Mouse (Mus musculus) left cerebral cortex, adult 8-10 months (tissue): ENCODE results near the gene Sh3d21. TPM values are rescaled to one million over a fixed set of nuclear protein-coding genes. Genes with fewer than 3 reads are reported as not detected.
A peak's percentile ranks its signal among the peaks of the same experiment; 100 is the strongest.

Experiments used
- DNase-seq, 2 experiments: peaks; one replicate each; pipeline ENCODE4 v3.0.0; 2022; ENCODE audit warnings: low spot score in 2 of 2
- total RNA-seq, 4 experiments: library from RNA; stranded (reverse); gene quantifications; 2 replicates each; pipeline ENCODE4 v1.2.4; 2022

Gene Sh3d21
- total RNA-seq, 4 experiments from 2014 or later: 0.63 to 1.4 (median 0.85) TPM

DNA sequence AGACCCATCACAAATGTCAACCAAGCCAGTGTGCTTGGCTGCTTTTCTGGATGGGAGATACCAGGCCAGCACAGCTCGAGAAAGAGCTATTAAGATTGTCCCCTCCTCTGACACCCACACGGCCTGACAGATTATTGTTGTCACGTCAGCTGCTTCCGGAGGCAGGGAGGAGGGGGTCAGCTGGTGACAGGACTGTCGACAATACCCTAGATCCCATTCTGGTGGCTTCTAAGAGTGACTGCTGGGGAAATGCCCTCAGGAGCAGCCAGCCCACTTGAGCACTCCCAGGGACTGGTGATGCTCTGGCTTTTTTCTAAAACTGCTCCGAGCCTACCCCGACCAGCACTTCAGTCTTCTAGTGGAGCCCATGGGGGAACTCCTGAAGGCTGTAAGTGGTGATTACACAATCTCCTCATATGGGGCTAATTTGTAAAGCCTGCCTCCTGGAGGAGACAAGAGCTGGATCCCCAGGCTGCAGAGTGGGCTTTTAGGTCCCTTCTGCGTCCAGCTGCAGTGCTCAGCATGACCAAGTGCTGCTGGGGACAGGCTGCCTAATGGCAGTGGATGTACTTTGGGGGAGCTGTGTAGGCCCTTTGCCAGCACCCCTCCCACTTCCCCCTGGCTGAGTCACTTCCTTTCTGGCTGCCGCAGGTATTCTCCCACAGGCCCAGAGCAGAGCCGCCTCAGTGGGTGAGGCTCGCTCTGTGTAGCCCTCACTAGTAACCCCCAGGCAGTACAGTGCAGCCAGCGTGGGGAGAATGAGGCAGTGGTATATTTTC lies 52.7 kb downstream of the Sh3d21 start:
- DNase-seq: peak; percentile 62 to 84

DNA sequence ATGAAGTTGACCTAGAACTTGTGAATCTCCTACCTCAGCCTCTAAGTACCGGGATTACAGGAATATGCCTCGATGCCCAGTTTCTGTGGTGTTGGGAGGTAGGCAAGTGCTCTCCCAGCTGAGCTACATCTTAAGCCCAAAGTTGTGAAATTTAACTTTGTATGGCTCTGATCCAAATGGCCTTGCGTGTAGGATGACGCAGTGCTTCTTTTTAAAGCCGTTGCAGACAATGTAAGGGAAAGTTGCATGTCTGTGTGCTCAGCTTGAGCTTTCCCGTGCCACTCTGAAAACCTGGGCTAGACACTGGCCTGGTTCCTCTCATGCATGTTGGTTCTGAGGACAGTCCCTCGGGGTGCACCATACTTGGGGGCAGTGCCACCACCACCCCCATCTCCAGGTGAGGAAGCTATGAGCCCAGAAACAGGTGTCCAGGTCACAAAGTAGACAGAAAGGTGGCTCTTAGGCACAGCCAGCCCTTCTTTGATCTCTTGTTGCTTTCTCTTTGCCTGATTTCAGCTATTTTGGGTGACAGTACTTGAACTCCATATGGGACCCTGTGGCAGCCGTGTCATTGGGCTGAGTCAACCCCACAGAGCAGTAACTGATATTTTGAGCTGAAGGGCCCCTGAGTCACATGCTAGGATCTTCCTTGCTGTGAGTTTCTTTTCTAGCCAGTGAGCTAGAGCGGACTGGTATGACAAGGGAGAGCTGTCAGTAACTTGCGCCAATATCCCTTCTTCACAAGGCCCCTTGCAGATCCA lies 53.5 kb downstream of the Sh3d21 start:
- no peak for DNase-seq

DNA sequence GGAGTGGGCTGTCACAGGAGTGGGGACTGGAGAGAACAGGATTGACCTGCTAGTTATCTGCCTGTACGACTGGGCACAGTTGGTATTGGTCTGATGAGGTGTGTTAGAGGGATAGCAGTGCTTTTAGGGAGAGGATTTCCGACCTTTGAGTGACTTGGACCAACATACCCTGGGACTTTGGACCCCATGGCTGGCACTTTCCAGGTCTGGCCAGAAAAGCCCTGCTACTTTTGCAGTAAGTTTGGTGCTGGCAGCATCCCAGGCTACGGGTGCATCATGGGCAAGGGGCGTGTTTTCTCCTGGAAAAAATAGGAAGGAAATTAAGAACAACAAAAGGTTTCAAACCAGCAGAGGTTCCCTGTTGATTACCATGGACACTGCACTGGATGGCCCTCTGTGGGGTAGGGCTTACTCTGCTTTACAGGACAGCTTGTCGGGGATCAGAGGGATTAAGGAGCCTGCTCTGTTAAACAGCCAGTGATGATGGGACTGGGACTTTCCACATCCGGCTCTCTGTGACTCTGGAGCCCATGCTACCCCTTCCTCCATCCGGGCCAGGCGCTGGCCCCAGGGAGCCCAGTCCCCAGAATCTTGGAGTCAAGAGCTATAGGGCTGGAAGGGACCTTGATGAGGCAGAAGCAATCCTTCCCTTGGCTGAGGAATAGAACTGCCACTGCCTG lies 55.1 kb downstream of the Sh3d21 start:
- DNase-seq: no peak

DNA sequence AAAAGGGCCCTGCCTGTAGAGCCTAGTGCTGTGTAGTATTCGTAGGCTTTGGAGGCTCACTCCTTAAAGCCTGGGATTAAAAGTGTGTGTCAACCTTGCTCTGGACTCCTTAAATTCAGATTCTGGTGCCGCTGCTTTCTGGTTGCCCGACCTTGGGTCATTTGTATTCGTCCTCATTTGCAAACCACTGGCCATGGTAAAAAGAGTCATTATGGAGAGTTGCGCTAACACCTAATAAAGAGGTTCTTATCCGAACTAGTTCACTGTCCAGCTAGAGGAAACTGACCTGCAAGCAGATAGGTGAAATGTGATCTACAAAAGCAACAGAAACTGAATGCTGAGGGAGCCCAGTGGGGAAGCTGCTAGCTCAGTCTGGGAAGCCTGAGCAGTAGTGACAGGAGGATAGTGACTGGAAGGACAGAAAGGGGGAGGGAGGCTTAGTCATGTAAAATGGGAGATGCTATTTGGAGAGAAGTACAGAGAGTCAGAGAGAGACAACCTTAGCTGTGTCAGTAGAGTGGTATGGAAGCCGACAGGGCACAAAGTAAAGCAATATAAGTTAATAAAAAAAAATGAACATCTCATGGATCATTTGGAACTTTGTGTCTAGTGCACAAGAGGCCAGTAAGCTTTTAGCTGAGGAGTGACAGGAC lies 58.0 kb downstream of the Sh3d21 start:
- DNase-seq: no peak

DNA sequence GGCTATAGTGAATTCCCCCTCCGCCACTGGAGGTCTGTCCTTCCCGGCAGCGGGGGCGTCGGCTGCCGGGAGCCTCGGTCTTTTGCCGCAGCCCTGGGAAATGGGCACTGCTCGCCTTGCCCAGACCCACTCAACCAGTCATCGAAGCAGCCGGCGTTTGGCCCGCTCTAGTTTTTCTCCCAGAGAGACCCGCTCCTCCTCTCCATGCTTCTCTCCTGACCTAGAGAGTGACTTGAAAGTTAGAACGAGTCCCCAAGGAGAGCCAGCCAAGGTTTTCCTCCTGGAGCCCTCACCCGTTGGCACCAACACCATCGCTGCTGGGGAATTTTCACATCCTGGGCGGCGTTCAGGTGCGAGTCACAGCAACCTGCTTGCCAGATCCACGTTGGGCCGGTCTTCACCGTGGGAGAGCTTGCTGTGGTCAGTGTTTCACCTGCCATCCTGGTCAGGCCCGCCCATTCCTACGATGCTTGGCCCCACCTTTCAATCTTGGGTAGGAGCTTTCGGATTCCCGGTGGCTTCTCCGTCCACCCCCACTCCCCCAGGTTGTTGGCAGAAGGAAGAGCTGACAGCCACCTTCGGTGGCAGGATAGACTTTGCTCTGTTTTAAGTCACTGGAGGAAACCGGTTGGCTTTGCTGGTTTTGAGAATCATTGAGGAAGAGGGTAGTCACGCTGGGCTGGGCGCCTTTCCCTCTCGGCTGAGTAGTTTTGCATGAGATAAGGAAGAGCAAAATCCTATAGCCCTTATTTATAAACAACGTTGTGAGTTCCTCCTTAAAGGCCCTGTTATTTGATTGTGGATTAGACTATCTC lies 58.8 kb downstream of the Sh3d21 start:
- DNase-seq: peak in 1 of 2 experiments; percentile 42

DNA sequence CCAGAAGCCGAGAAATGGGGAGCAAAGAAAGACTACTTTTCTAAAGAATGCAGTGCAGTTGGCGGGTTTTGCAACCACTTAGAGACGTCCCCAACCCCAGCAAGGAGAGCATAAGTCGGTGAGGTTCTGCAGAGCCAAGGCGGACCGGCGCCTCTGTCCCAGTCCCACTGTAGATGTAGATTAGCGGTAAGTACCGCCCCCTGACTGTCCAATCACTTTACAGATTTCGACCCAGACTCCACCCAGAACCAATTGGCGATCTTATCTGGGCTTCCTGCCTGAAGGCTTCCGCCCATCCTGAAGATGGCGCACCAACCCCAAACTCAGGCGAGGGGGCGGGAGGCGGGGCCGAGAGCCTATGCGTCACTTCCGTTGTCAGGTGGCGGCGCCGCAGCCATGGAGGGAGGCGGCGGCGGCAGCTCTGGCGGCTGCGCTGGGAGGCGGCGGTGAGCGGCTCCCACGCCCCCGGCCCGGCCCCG lies 59.7 kb downstream of the Sh3d21 start, which contains the start of gene Stk40:
Gene Stk40, plus strand, starts transcription at position 368 of the 479 bp plus-strand sequence.
- DNase-seq: peak; percentile 80 to 96

DNA sequence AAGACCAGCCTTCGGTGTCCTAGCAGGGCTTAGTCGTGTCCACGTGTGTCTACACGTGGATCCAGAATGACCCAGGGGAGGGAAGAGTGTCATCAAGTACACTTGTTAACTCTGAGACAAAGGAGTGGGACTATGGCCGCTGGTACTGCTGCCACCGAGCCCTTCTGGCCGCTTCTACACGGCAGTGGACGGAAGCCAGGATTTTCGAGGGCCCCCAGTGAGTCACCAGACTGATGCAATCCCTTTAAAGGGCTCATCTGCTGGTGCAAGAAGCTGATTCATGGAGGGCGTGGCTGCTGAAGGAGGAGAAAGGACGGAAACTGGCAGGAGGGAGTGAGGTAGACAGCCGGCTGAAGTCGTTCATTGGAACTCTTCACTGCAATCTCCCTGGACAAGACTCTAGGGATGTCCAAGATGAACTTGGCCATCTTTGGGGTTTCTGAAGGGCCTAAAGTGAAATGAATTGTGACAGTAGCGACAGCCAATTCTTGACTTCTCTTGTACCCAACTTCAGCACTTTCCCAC lies 60.2 kb downstream of the Sh3d21 start:
- peak; percentile 60 to 89 for DNase-seq

DNA sequence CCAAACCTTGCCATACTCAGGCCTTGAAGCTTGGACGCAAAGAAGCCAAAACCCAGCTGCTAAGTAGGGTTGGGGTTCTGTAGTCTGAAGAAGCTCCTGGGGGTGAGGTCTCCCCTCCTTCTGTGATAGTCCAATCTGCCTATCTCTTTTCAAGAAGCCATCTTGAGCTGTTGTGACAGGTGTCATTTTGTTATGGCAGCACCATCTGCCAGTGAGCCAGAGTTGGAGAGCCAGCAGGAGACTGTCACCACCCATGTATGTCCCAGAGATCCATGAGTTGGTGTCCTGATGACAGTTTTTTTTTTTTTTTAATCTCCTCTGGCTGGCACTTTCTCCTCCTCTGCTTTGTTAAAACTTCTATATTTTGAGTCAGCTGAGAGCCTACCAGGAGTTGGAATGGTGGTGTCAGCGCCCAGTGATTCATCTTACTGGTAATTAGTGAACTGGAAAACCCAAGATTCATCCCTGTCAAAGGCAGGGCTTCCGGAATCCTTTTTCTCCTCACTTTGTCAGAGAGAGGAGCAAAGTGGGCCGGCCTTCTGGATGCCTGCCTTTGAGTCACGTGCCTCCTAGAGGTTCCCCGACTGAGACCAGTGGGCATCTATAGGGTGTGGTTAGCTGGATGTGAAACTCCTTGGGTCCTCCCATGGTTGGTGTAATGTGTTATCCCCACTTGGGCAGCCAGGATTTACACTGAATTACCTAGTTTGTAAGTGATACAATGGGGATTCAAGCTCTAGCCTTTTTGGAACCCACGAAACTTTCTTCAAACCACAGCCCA lies 61.0 kb downstream of the Sh3d21 start:
- peak in 1 of 2 experiments; percentile 65 for DNase-seq

DNA sequence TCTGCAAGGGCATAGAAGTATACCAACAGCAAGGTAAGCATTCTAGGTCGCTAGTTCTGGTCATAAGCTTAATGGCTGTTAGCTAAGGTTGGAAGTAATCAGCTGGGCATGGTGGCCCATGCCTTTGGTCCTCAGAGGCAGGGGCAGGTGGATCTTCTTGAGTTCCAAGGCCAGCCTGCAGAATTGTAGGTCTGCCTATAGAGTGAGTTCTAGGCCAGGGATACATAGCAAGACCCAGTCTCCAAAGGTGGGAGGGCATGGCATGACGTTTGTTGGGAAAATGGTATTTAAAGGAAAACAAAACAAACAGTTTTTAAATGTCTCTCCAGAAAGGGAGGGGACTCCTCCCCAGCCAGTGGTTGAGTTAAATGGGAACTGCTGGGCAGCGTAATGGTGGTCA lies 62.5 kb downstream of the Sh3d21 start:
- no peak for DNase-seq

Other genes with a start within 250 kb of the Sh3d21 start
- gene Csf3r, start 138.9 kb downstream of the Sh3d21 start, total RNA-seq: 10 to 100 TPM in 2 of 4 experiments, 1 to 10 TPM in 2; 4.4 to 24.6 (median 11.5) TPM
- 10 to 100 TPM; 47.9 to 55.3 (median 51.5) TPM for gene Mrps15, start 116.6 kb downstream of the Sh3d21 start, total RNA-seq
- 10 to 100 TPM; 56.3 to 72.2 (median 62.4) TPM for gene Oscp1, start 104.9 kb downstream of the Sh3d21 start, total RNA-seq
- 10 to 100 TPM; 14.5 to 18.7 (median 15.5) TPM for gene Lsm10, start 66.9 kb downstream of the Sh3d21 start, total RNA-seq
- 10 to 100 TPM; 28.8 to 37.6 (median 33.8) TPM for gene Stk40, start 59.5 kb downstream of the Sh3d21 start, total RNA-seq
- gene Eva1b, start 15.7 kb downstream of the Sh3d21 start, total RNA-seq: 1 to 10 TPM; 2.4 to 5.6 (median 3.1) TPM
- 100 to 1,000 TPM; 127 to 151 (median 148) TPM for gene Thrap3, start 39.3 kb upstream of the Sh3d21 start, total RNA-seq
- 100 to 1,000 TPM; 224 to 273 (median 253) TPM for gene Map7d1, start 92.9 kb upstream of the Sh3d21 start, total RNA-seq
- gene Trappc3, start 98.8 kb upstream of the Sh3d21 start, total RNA-seq: 10 to 100 TPM; 86.2 to 93.4 (median 89.3) TPM
- 1 to 10 TPM; 1.9 to 4.0 (median 2.5) TPM for gene Col8a2, start 123.3 kb upstream of the Sh3d21 start, total RNA-seq
- 10 to 100 TPM; 26.9 to 32.0 (median 31.2) TPM for gene Adprhl2, start 158.2 kb upstream of the Sh3d21 start, total RNA-seq
- 1 to 10 TPM in 2 of 4 experiments, under 1 TPM in 2; 0.86 to 1.6 (median 1.3) TPM for gene Tekt2, start 162.2 kb upstream of the Sh3d21 start, total RNA-seq